Mouse (Mus musculus): Measurements from ENCODE around the gene Mcm5. TPM values are rescaled to one million over a fixed set of nuclear protein-coding genes. Genes with fewer than 3 reads are reported as not detected.

Gene Mcm5
- total RNA-seq, 2 experiments from 2014 or later, result 29.2 to 103 TPM

DNA sequence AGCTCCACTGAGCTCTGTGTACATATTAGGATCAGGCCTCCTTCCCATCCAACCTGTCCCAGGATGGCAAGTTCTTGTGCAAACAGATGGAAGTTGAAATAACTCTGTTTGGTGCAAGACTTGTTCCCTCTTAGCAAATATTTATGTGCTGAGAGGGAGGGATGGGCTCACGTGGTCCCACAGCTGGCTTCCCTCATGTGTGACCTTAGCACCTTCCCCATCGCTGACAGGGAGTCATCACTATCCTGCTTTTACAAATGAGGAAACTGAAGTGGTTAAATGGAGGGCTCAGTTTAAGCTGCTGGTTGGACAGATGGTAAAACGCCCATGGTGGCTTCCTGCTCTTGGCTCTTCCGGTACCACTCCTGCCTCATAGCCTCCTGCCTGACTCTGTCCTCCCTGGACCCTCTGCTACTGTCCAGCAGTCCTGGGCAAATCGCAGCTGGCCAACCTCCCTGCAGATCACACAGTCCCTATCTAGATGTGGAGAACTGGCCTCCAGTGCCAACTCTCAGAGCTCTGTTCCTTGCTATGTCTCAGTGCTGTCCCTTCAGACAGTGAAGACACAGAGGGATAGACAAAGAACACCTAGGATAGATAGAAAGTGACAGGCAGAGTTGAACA, 45.6 kb downstream of the Mcm5 start:
- no peak for ATAC-seq (replicated peaks; ENCODE audit: low FRiP score, poor library complexity, severe bottlenecking)

DNA sequence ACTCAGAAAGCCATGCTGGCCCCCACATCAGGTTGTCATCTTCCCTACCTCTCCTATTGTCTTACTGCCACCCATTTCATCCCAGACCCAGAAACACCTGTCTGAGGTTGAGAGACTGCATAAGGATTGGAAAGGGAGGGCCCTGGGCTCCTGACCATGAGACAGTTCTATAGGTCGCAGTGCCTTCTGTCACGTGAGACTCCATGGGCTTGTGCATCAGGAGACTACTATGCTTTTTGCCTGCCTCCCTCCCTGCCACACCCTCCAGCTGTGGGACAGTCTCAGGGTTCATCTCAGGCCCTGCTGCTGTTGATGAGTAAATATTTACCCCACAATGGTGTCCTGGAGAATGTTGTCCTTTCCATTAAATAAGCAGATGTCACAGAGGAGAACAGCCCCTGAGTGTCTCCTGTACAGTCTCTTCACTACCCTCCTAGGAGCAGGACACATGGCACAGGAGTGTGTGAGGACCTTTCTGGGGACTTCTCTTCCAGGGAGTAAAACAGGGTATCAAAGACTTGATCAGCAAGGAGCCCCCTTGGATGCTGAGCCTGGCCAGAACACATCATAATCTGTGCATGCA, 46.5 kb downstream of the Mcm5 start:
- no peak for ATAC-seq (replicated peaks; ENCODE audit: low FRiP score, poor library complexity, severe bottlenecking)

DNA sequence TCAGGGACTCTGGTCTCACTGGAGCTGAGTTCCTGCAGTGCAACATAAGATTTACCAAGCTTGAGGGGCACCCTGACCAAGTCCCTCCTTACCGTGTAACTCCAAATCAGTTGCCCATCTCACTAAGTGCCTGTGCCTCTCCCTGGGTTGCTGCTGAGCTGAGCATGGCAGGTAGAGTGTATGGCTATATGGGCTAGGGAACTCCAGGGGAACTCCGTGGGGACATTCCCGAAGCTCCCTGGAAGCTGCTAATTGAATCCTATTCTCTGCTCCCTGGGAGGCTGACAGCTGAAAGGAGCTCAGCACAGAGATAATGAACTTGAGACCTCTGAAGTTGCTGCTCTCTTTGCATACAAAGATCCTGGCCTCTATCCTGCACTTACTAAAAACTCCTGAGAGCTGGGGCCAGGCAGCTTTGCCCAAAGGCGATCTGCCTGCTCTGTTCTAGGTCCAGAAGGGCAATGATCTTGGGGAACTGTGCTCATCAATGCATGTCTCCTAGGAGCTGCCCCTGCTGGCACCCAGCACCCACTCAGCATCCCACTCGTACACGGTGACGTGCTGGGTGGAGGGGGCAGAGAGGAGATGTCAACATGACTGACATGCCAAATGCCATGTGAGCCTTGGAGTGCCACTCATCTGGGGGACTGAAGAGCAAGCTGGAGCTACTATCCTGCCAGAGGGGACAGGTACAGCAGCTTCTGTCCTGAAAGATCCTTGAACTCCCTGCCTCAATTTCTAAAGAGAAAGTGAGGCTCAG, 48.3 kb downstream of the Mcm5 start:
- no peak for ATAC-seq (replicated peaks; ENCODE audit: low FRiP score, poor library complexity, severe bottlenecking)

DNA sequence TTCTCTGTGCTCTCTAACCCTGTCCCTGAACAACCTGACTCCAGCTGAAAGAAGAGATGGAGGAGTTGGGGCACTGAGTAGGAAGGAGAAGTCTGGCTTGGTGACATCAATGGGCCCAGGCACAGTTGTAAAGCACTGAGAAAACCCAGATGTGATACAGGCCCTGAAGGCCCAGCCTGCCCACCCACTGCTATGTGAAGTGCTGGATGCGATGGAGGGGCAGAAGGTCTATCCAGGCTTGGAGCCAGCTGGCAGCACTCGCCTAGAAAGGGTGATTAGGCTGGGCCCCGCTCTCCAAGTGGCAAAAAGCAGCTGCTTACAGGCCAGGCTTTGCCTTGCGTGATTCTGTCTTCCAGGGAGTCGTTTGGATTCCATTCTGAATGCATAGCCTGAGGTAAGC, 60.0 kb downstream of the Mcm5 start:
- no peak for ATAC-seq (replicated peaks; ENCODE audit: low FRiP score, poor library complexity, severe bottlenecking)

GRCm38 (mm10) chr8:75172009-75172685, 62.8 kb downstream of the Mcm5 start:
- ATAC-seq (replicated peaks; ENCODE audit: low FRiP score, poor library complexity, severe bottlenecking), result no peak

Other genes with a start within 250 kb of the Mcm5 start
- gene Isx, start 236.4 kb upstream of the Mcm5 start, total RNA-seq (2015; ENCODE audit: low replicate concordance), result not detected in 2 replicates
- gene Isx, start 236.4 kb upstream of the Mcm5 start, total RNA-seq (2017; ENCODE audit: low replicate concordance), result not detected in 2 replicates
- 14.8 and 21.1 TPM in 2 replicates for gene Hmgxb4, start 116.2 kb upstream of the Mcm5 start, total RNA-seq (2015; ENCODE audit: low replicate concordance)
- 11.8 and 43.7 TPM in 2 replicates for gene Hmgxb4, start 116.2 kb upstream of the Mcm5 start, total RNA-seq (2017; ENCODE audit: low replicate concordance)
- 11.7 and 14.8 TPM in 2 replicates for gene Tom1, start 75.9 kb upstream of the Mcm5 start, total RNA-seq (2015; ENCODE audit: low replicate concordance)
- 8.1 and 19.8 TPM in 2 replicates for gene Tom1, start 75.9 kb upstream of the Mcm5 start, total RNA-seq (2017; ENCODE audit: low replicate concordance)
- gene Hmox1, start 15.9 kb upstream of the Mcm5 start, total RNA-seq (2015; ENCODE audit: low replicate concordance), result 38.8 and 51.6 TPM in 2 replicates
- gene Hmox1, start 15.9 kb upstream of the Mcm5 start, total RNA-seq (2017; ENCODE audit: low replicate concordance), result 58.8 and 63.7 TPM in 2 replicates
- not detected in 2 replicates for gene Rasd2, start 104.4 kb downstream of the Mcm5 start, total RNA-seq (2015; ENCODE audit: low replicate concordance)
- gene Rasd2, start 104.4 kb downstream of the Mcm5 start, total RNA-seq (2017; ENCODE audit: low replicate concordance), result not detected in 2 replicates

All from erythroblast, adult 5-6 weeks (primary cell).